Mouse (Mus musculus) c-Kit-positive CD71-negative TER-119-negative erythroid progenitor cells, embryonic 14.5 days (primary cell): ENCODE measurements around the gene Tead2.
A peak's percentile ranks its signal among the peaks of the same experiment; 100 is the strongest.
"Not testable (repeated sequence)": the region's sequence is repeated elsewhere in the genome, so short reads cannot be mapped to it uniquely, and the experiment has no call there.

Experiments
- DNase-seq: peaks from one replicate; pipeline ENCODE4 v3.0.0-alpha.2; 2013; ENCODE audit warnings: low read depth

The Tead2 gene

GRCm38 (mm10) chr7:45229046-45229445 lies 13.5 kb downstream of the Tead2 start:
- DNase-seq = no peak

- DNase-seq = no peak
Observed at GRCm38 (mm10) chr7:45229459-45230203, 14.1 kb downstream of the Tead2 start.

DNA sequence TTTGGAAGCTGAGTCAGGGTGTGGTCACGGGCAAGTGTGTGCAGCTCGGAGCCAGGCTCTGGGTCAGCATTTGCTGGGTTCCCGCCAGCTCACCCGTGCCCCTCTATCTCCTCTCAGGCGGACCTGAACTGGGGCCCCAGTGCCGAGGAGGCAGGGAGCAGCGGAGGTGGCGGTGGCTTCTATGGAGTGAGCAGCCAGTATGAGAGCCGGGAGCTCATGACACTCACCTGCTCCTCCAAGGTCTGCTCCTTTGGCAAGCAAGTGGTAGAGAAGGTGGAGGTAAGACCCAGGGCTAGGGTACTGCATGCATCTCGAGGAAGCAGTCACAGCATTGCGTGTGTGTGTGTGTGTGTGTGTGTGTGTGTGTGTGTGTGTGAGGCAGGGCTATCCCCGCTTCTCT lies 15.6 kb downstream of the Tead2 start:
- no peak for DNase-seq

DNA sequence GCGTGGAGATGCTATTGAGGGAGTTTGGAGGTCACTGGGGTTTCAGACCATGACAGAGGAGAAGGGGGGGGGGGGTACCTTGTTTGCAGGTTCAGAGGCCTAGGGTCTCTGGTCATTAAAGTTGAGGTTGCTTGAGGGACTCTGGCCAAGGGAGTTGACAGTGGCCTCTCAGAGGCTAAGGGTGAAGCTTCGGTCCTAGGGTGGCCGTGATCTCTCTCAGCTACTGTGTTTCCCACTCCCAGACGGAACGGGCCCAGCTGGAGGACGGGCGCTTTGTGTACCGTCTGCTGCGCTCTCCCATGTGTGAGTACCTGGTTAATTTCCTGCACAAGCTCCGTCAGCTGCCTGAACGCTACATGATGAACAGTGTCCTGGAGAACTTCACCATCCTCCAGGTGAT lies 16.4 kb downstream of the Tead2 start:
- no peak for DNase-seq

DNA sequence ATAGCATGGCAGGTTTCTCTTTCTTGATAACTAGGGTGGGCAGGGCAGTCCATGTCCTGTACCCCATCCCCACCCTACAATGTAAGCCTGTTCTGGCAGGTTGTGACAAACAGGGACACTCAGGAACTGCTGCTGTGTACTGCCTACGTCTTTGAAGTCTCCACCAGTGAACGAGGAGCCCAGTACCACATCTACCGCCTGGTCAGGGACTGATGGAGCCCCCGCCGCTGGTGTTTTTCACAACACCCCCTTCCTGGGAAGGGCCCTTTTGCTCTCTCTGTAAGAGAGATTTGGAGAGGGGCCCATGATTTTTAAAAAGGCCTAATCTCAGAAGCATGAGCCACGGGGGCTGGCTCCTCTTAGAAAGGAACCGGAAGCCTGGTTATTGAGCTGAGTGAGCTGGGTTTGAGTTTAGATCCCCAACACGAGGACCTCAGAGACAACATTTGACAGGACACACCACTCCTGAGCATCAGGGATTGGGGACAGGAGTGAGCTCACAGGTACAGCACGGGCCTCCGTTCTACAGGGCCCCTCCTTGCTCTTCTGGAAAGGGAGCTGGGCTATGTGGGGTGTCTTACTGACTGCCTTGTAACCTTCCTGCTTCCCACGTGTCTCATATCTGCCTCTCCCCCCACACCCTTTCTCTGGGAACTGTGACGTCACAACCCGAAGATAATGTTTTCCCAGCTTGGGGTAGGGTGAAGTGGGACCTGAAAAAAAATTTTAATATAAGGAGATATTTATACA lies 17.3 kb downstream of the Tead2 start:
- DNase-seq = no peak

GRCm38 (mm10) chr7:45233580-45234332 lies 18.2 kb downstream of the Tead2 start:
- DNase-seq = no peak

DNA sequence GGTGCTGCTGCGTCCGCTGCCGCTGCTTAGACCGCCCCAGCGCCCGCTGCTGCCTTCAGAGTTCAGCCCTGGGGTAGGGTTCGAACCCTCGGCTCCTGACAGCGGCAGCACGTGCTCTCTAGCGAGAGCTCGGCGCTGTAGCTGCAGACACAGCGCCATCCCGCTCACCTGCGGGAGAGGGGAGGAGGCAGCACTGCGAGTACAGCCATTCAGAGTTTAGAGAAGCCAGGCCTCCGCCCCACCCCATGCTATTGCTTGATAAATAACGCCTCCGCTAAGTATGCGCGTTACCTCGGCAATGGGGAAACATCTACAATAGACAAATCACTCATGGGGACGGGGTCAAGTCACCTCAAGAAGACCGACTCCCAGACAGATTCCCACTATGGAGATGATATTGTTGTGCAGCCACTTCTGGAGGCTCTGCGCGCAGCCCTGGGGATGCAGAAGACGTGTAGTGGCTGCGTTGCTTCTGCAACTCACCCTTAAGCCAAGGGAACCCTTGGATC lies 18.8 kb downstream of the Tead2 start:
- DNase-seq = no peak

DNA sequence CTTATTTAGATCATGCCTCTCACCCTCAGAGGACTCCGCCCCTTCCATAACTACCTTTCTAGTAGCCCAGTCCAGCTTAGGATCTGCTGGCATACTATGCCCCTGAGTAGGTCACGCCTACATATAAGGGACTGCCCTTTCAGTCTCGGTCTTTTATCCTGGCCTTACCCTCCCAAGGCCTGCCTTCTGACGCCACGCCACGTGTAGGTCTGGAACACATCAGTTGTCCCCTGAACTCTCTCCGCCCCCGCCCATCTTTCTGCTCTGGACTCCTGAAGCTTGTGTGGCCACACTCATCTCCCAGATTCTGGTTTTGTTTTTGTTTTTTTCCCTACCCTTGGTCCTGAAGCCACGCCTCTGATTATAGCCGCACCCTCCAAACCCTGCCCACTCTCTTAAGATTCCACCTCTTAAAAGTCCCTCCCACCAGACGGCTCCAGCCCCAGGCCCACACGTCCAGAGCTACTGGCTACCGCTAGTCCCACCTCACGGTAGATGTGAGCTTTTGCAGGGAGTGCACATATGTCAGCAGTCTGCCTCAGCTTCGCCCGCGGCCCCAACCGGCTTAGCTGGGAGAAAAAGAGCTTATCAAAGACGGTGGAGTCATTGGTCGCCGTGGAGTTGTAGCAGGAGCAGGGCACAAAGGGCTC lies 19.5 kb downstream of the Tead2 start:
- no peak for DNase-seq

GRCm38 (mm10) chr7:45235656-45236180 lies 20.2 kb downstream of the Tead2 start:
- DNase-seq = no peak

- no peak for DNase-seq
Observed at GRCm38 (mm10) chr7:45237747-45238699, 22.5 kb downstream of the Tead2 start.

GRCm38 (mm10) chr7:45238723-45239496 lies 23.4 kb downstream of the Tead2 start, which contains the start of gene Cd37:
TSS of gene Cd37 (minus strand) at chr7:45239115.
- peak; percentile 65 for DNase-seq

- no peak for DNase-seq
Observed at GRCm38 (mm10) chr7:45240109-45240508, 24.6 kb downstream of the Tead2 start.

DNA sequence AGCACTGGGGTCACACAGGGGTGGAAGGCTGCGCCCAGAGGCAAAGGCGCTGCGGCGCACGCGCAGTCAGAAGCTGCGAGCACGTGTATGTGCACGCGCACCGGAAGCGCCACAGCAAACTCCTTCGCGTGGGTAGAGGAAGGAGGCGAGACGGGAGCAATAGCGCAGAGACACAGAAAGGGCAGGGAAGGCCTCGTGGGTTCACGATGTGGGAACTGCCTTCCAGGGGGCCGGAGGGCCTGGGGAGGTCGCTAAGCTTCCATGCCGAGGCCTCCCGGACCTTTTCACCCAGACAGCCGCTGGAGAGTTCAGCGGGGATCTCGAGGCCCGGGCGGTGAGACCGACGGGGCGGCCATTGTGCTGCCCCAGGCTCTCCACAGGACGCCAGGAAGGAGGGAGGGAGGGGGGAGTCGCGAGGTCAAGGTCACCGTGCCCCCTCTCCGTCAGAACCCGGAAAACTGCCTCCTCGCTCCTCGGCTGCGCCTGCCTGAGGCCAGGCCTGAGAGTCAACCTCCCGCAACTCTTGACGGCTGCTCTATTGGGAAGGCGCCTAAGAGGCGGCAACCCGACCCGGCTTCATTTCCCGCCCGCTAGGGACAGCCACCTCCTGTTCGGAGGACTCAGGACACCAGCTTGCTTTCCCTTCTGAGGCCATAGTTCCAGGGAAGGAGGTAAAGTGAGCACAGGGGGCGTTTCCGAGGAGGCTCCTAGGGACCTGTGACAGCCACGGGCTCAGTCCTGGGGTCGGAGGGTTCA lies 25.3 kb downstream of the Tead2 start, which contains the start of gene Slc6a16:
Gene Slc6a16 (plus strand): TSS at position 453 of the 756 bp plus-strand sequence.
- no peak for DNase-seq

DNA sequence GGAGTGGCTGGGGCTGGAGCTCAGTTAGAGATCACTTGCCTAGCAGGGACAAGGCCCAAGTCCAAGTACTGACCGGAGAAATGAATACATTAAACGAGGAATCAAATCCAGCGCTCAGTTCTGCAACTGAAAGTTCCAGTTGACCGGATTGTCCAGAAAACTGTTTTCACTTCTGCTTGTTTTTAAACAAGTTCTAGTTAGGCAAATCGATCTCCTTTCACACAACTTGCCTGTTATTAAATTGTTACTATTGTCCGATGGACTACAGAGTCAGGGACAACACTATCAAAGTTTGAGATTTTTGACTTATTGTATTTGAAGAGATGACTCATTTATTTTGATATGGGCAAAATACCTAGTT lies 25.8 kb downstream of the Tead2 start:
- DNase-seq = no peak

DNA sequence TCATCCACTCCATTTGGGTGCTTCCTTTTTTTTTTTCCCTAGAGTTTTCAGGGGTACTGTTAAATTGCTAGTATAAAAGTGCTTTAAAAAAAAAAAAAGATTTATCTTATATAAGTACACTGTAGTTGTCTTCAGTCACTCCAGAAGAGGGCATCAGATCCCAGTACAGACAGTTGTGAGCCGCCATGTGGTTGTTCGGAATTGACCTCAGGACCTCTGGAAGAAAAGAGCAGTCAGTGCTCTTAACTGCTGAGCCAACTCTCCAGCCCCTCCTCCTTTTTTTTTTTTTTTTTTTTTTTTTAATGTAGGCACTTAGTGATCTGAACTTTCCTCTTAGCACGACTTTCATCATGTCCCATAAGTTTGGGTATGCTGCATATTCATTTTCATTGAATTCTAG lies 32.1 kb downstream of the Tead2 start:
- no peak for DNase-seq

- no peak for DNase-seq
Observed at GRCm38 (mm10) chr7:45253806-45254205, 38.3 kb downstream of the Tead2 start.

GRCm38 (mm10) chr7:45255822-45256221 lies 40.3 kb downstream of the Tead2 start:
- DNase-seq = not testable (repeated sequence)

GRCm38 (mm10) chr7:45257063-45257840 lies 41.7 kb downstream of the Tead2 start:
- no peak for DNase-seq
